8 mouse cellular contexts compared by ENCODE assay signal in the genomic region with DNA sequence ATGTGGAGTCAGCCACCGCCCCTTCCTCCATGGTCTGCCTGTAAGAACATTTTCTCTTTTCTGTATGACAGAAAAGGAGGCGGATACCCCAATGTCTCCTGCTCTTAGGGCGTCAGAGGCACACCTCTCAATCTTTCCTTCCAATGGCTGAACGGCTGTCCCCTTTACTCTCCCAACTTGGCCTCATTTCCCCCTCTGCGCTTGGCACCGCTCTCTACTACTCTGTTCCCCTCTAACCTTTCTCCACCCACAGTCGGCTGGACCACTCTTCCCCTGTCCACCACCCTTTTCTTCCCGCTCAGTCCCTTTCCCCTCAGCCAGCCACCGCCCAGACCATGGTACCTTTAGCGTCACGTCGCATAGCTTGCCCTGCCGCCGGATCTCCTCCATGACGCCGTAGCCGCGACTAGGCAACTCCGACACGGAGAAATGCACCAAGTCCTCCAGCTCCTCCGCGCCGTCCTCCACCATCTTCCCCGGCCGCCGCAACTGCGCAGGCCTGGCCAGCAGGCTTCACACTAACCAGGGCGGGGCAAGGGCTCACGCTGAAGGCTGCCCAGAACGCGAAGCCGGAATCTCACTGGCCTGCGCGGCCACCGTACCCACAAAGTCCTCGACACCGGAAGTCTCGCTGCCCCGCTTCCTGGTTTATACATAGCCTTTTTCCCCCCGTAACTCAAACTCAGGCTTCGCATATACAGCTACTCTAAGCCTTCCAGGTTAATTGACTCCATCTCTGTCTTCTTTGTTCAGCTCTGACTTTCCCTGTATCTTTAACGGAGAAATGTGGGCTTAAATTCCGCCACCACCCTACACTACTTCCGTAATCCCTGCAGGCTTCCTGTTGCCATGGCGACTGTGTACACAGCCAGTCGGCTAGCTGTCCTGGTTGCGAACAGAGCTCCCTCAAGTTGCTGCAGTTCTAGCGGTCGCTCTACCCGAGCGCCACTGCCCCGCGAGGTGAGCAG. TPM values are rescaled to one million over a fixed set of nuclear protein-coding genes. Genes with fewer than 3 reads are reported as not detected.
DNase-seq lines count a peak whose midpoint lies in the region; ATAC-seq lines count a peak whose summit lies in the region.

Gene Klhl18, minus strand, starts transcription at position 571 of the 968 bp plus-strand sequence.
Gene Kif9, plus strand, starts transcription at position 835 of the 968 bp plus-strand sequence.

- peaks cover 5% of the 10 kb centered on the region; the same call in 1 of the 2 replicates for H3K36me3 ChIP-seq in hindbrain, embryonic 14.5 days (replicated peaks; ENCODE audit: control insufficient read depth, insufficient read depth)

- peak within 1 kb of the TSS; percentile 70 for H3K9ac ChIP-seq in hindbrain, embryonic 14.5 days

- DNase-seq in R1 (ENCODE audit: low read depth, low spot score), result peak; percentile 96
- DNase-seq in cerebellum, postnatal 25 days, result peak; percentile 99
- DNase-seq in frontal cortex, postnatal 25 days (ENCODE audit: low spot score in 2 of 2), result peak; percentile 98 to 99
- DNase-seq in hindbrain, embryonic 14.5 days (ENCODE audit: low spot score), result peak; percentile 95
- DNase-seq in layer of hippocampus, postnatal 36 days, result peak; percentile 97 to 98
- DNase-seq in lung, postnatal 36 days, result peak; percentile 99
- peak; percentile 99 for DNase-seq in retina, postnatal 1 day
- DNase-seq in urinary bladder, adult 18-20 months (ENCODE audit: low spot score in 2 of 2), result peak; percentile 96 to 98

- H3K4me3 ChIP-seq in hindbrain, embryonic 14.5 days (replicated peaks; ENCODE audit: low read length), result peak within 1 kb of the TSS; percentile 67

- H3K9me3 ChIP-seq in hindbrain, embryonic 14.5 days (ENCODE audit: control insufficient read depth, low read length), result no peaks in the 10 kb centered on the region

- peak; percentile 99 for ATAC-seq in hindbrain, embryonic 14.5 days (ENCODE audit: low FRiP score)

- peaks cover 9% of the 10 kb centered on the region; the same call in 1 of the 2 replicates for H3K27me3 ChIP-seq in hindbrain, embryonic 14.5 days (ENCODE audit: control insufficient read depth, insufficient read depth, low read length)

- WGBS in hindbrain, embryonic 14.5 days, result under 1% methylated on average over 53 of the region's 53 CpGs

- H3K4me1 ChIP-seq in hindbrain, embryonic 14.5 days (replicated peaks; ENCODE audit: control insufficient read depth, insufficient read depth, low read length), result peaks cover 15% of the 10 kb centered on the region

- peak within 1 kb of the TSS; percentile 67 for H3K4me2 ChIP-seq in hindbrain, embryonic 14.5 days (replicated peaks)

- peak within 1 kb of the TSS; percentile 82 for H3K27ac ChIP-seq in hindbrain, embryonic 14.5 days

RNA-seq across cellular contexts. Expression of gene Klhl18, which starts in this region (rescaled TPM):
- 22.6 and 28.6 TPM in 2 replicates for polyA plus RNA-seq in hindbrain, embryonic 14.5 days (2014; fragmentation: Nextera tagmentation; extraction: Ambion mirVana)
- 10 to 100 TPM; 24.0 to 25.8 TPM for total RNA-seq in layer of hippocampus, postnatal 36 days (2021)

RNA-seq across cellular contexts. Expression of gene Kif9, which starts in this region (rescaled TPM):
- 4.4 and 6.5 TPM in 2 replicates for polyA plus RNA-seq in hindbrain, embryonic 14.5 days (2014; fragmentation: Nextera tagmentation; extraction: Ambion mirVana)
- total RNA-seq in layer of hippocampus, postnatal 36 days (2021), result 1 to 10 TPM; 3.0 to 3.8 TPM

Comparison
In these comparisons a context has a peak if more than half of its experiments do, and no peak if none do; other contexts are left out.
1. Peak in every context shown above with its lines: DNase-seq, ATAC-seq, H3K4me3 ChIP-seq and H3K27ac ChIP-seq.